19 mouse cellular contexts compared by ENCODE assay signal in genomic region chr8:100450380-100450936, GRCm38 (mm10).
A peak's percentile ranks its signal among the peaks of the same experiment; 100 is the strongest.
DNase-seq lines count a peak whose midpoint lies in the region; ATAC-seq lines count a peak whose summit lies in the region.
"Had no signal": no experiment of that assay in that cellular context is flagged by ENCODE, and none has a peak within 500 bp of the region (broad histone marks: within the 10 kb centered on the region; RNA-seq: fewer than 3 reads in every experiment).

No protein-coding gene starts in this region.

- peak; percentile 22 for DNase-seq in forebrain, embryonic 14.5 days (ENCODE audit: low spot score)
- DNase-seq in midbrain, embryonic 11.5 days (ENCODE audit: low spot score, missing footprints), result no peak
- DNase-seq in layer of hippocampus, adult 9-10 months (ENCODE audit: low spot score), result peak; percentile 24
- DNase-seq in left cerebral cortex, adult 8-10 months (ENCODE audit: low spot score in 2 of 2), result no peak
- DNase-seq in urinary bladder, adult 18-20 months (ENCODE audit: low spot score in 2 of 2), result no peak
- DNase-seq: cerebellum, adult 9-10 months; heart, postnatal 4 days; kidney, adult 9 months; kidney, postnatal 14 days; liver, embryonic 13.5 days; lung, adult 2 months; thymus, postnatal 25 days had no signal

- H3K9me3 ChIP-seq in forebrain, embryonic 14.5 days (replicated peaks; ENCODE audit: control insufficient read depth, low read length), result no peaks in the 10 kb centered on the region
- no peaks in the 10 kb centered on the region for H3K9me3 ChIP-seq in forebrain, embryonic 12.5 days
- H3K9me3 ChIP-seq in midbrain, embryonic 15.5 days, result no peaks in the 10 kb centered on the region
- H3K9me3 ChIP-seq in midbrain, embryonic 11.5 days (ENCODE audit: control insufficient read depth, low read length), result no peaks in the 10 kb centered on the region
- H3K9me3 ChIP-seq: embryonic facial prominence, embryonic 15.5 days; heart, embryonic 10.5 days; hindbrain, embryonic 15.5 days; intestine, embryonic 15.5 days; liver, embryonic 13.5 days had no signal

- no peaks in the 10 kb centered on the region for H3K36me3 ChIP-seq in forebrain, embryonic 14.5 days (ENCODE audit: control insufficient read depth, insufficient read depth, low read length)
- H3K36me3 ChIP-seq in forebrain, embryonic 12.5 days (replicated peaks), result no peaks in the 10 kb centered on the region
- no peaks in the 10 kb centered on the region for H3K36me3 ChIP-seq in midbrain, embryonic 15.5 days (replicated peaks)
- H3K36me3 ChIP-seq in midbrain, embryonic 11.5 days (ENCODE audit: control insufficient read depth, insufficient read depth, low read length), result no peaks in the 10 kb centered on the region
- H3K36me3 ChIP-seq: embryonic facial prominence, embryonic 15.5 days; heart, embryonic 10.5 days; hindbrain, embryonic 15.5 days; intestine, embryonic 15.5 days; liver, embryonic 13.5 days had no signal

- no peaks in the 10 kb centered on the region for H3K27me3 ChIP-seq in forebrain, embryonic 14.5 days (replicated peaks; ENCODE audit: control insufficient read depth, insufficient read depth, low read length)
- no peaks in the 10 kb centered on the region for H3K27me3 ChIP-seq in forebrain, embryonic 12.5 days
- no peaks in the 10 kb centered on the region for H3K27me3 ChIP-seq in midbrain, embryonic 15.5 days (replicated peaks)
- H3K27me3 ChIP-seq in midbrain, embryonic 11.5 days (ENCODE audit: control insufficient read depth, insufficient read depth, low read length), result no peaks in the 10 kb centered on the region
- H3K27me3 ChIP-seq: embryonic facial prominence, embryonic 15.5 days; hindbrain, embryonic 15.5 days; intestine, embryonic 15.5 days; liver, embryonic 13.5 days had no signal

- H3K4me1 ChIP-seq in forebrain, embryonic 14.5 days (ENCODE audit: control insufficient read depth, insufficient read depth, low read length), result no peaks in the 10 kb centered on the region
- H3K4me1 ChIP-seq in forebrain, embryonic 12.5 days, result no peaks in the 10 kb centered on the region
- no peaks in the 10 kb centered on the region for H3K4me1 ChIP-seq in midbrain, embryonic 15.5 days
- H3K4me1 ChIP-seq in midbrain, embryonic 11.5 days (ENCODE audit: control insufficient read depth, insufficient read depth, low read length), result no peaks in the 10 kb centered on the region
- H3K4me1 ChIP-seq: embryonic facial prominence, embryonic 15.5 days; heart, embryonic 10.5 days; hindbrain, embryonic 15.5 days; intestine, embryonic 15.5 days; liver, embryonic 13.5 days had no signal

- no peak overlapping the region for H3K4me2 ChIP-seq in forebrain, embryonic 14.5 days (ENCODE audit: low read length)
- no peak overlapping the region for H3K4me2 ChIP-seq in forebrain, embryonic 12.5 days
- H3K4me2 ChIP-seq in midbrain, embryonic 15.5 days, result no peak overlapping the region
- H3K4me2 ChIP-seq in midbrain, embryonic 11.5 days, result no peak overlapping the region
- H3K4me2 ChIP-seq: embryonic facial prominence, embryonic 15.5 days; hindbrain, embryonic 15.5 days; intestine, embryonic 15.5 days; liver, embryonic 13.5 days had no signal

- H3K27ac ChIP-seq in forebrain, embryonic 14.5 days (ENCODE audit: low read depth, low read length), result no peak overlapping the region
- no peak overlapping the region for H3K27ac ChIP-seq in forebrain, embryonic 12.5 days
- 0 out of 2 replicates have a peak overlapping the region, but pooled peaks have one; percentile 20 for H3K27ac ChIP-seq in midbrain, embryonic 15.5 days
- no peak overlapping the region for H3K27ac ChIP-seq in midbrain, embryonic 11.5 days (ENCODE audit: low read depth, low read length)
- H3K27ac ChIP-seq: embryonic facial prominence, embryonic 15.5 days; heart, embryonic 10.5 days; hindbrain, embryonic 15.5 days; intestine, embryonic 15.5 days; liver, embryonic 13.5 days had no signal

- H3K9ac ChIP-seq in forebrain, embryonic 14.5 days (ENCODE audit: low read length), result no peak overlapping the region
- H3K9ac ChIP-seq in forebrain, embryonic 12.5 days, result no peak overlapping the region
- no peak overlapping the region for H3K9ac ChIP-seq in midbrain, embryonic 15.5 days
- H3K9ac ChIP-seq in midbrain, embryonic 11.5 days (ENCODE audit: low read length), result no peak overlapping the region
- H3K9ac ChIP-seq: embryonic facial prominence, embryonic 15.5 days; hindbrain, embryonic 15.5 days; intestine, embryonic 15.5 days; liver, embryonic 13.5 days had no signal

- ATAC-seq in forebrain, embryonic 14.5 days, result no peak
- no peak for ATAC-seq in forebrain, embryonic 12.5 days (ENCODE audit: low FRiP score)
- peak; percentile 69 for ATAC-seq in midbrain, embryonic 15.5 days (replicated peaks)
- no peak for ATAC-seq in midbrain, embryonic 11.5 days (ENCODE audit: low FRiP score)
- ATAC-seq: activated CD4-positive, CD25-positive, alpha-beta regulatory T cell, adult 4 months; intestine, embryonic 15.5 days had no signal

- no peak overlapping the region for H3K4me3 ChIP-seq in forebrain, embryonic 14.5 days (ENCODE audit: low read depth, low read length)
- no peak overlapping the region for H3K4me3 ChIP-seq in forebrain, embryonic 12.5 days (replicated peaks)
- H3K4me3 ChIP-seq in midbrain, embryonic 15.5 days, result no peak overlapping the region
- no peak overlapping the region for H3K4me3 ChIP-seq in midbrain, embryonic 11.5 days (ENCODE audit: low read depth, low read length)
- H3K4me3 ChIP-seq: embryonic facial prominence, embryonic 15.5 days; heart, embryonic 10.5 days; hindbrain, embryonic 15.5 days; intestine, embryonic 15.5 days; liver, embryonic 13.5 days had no signal

Comparison
In these comparisons a context has a peak if more than half of its experiments do, and no peak if none do; other contexts are left out.
1. DNase-seq: peak in forebrain, embryonic 14.5 days (single experiment) and layer of hippocampus, adult 9-10 months (single experiment); none in midbrain, embryonic 11.5 days (single experiment), left cerebral cortex, adult 8-10 months (0 of 2) and urinary bladder, adult 18-20 months (0 of 2).